In the genomic region with DNA sequence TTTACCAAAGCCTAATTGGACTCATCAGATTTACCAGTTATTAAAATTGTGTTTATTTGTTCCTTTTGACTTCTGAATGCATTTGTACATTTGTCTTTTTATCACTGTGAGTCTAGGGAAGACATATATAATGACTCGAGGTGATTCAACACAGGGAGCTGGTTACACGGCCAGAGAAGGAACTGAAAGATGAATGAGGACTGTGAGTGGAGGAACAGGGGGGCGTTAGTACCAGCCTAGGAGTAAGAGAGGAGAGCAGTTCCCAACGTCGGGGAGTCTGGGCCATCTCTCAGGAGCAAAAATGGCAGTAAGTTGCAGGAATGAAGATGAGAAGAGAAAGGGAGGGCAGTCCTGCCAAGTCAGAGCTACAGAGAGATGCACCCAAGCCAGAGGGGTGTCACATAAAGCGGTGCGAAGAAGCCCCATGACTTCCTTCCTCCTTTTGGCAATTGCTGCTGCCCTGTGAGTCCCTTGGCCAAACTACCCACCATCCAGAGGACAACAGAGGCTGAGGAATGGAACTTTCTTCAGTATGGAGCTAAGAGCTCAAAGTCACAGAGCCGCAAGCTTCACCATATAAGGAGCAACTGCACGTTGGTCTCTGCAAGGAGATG, we compare ENCODE assay signal across 25 mouse cellular contexts. TPM values are rescaled to one million over a fixed set of nuclear protein-coding genes. Genes with fewer than 3 reads are reported as not detected.
A peak's percentile ranks its signal among the peaks of the same experiment; 100 is the strongest.
DNase-seq lines count a peak whose midpoint lies in the region; ATAC-seq and TF ChIP-seq lines count a peak whose summit lies in the region.
"Had no signal": no experiment of that assay in that cellular context is flagged by ENCODE, and none has a peak within 500 bp of the region (broad histone marks: within the 10 kb centered on the region; RNA-seq: fewer than 3 reads in every experiment).

No protein-coding gene starts in this region.

- WGBS in heart, embryonic 11.5 days (ENCODE audit: insufficient replicate concordance) = 76% methylated on average over 9 of the region's 9 CpGs

- no peak for TF ChIP-seq CTCF in bone marrow macrophage, adult 2 months (IDR thresholded peaks at IDR 0.05; ENCODE audit: low read depth, low read length)

- peak; percentile 93 for DNase-seq in heart, adult 11 months
- DNase-seq in urinary bladder, postnatal 14 days (ENCODE audit: low spot score) = no peak
- DNase-seq: adrenal gland, adult 8-10 months; adrenal gland, postnatal 25 days; cerebellum, adult 18-20 months; cerebellum, adult 9-10 months; cerebellum, postnatal 14 days; gastrocnemius, postnatal 10 days; gastrocnemius, postnatal 36 days; heart, adult 18-20 months had no signal

- no peak overlapping the region for H3K4me3 ChIP-seq in heart, embryonic 11.5 days (ENCODE audit: low read depth, low read length)
- H3K4me3 ChIP-seq in bone marrow macrophage, adult 2 months (ENCODE audit: insufficient read depth, low read length) = 0 out of 2 replicates have a peak overlapping the region, but pooled peaks have one; percentile 3
- H3K4me3 ChIP-seq: embryonic facial prominence, embryonic 10.5 days; embryonic facial prominence, embryonic 13.5 days; erythroblast, embryonic 14.5 days; forebrain, embryonic 10.5 days; forebrain, embryonic 13.5 days had no signal

- no peak for TF ChIP-seq POLR2A in bone marrow macrophage, adult 2 months (IDR thresholded peaks at IDR 0.05; ENCODE audit: borderline replicate concordance, low read depth, low read length)

- H3K9ac ChIP-seq in heart, embryonic 11.5 days (ENCODE audit: low read depth, low read length) = no peak overlapping the region
- H3K9ac ChIP-seq: embryonic facial prominence, embryonic 13.5 days; forebrain, embryonic 13.5 days; hindbrain, embryonic 14.5 days had no signal

- no peak overlapping the region for H3K4me2 ChIP-seq in heart, embryonic 11.5 days
- H3K4me2 ChIP-seq: embryonic facial prominence, embryonic 13.5 days; forebrain, embryonic 13.5 days; hindbrain, embryonic 14.5 days had no signal

- ATAC-seq in heart, embryonic 11.5 days (replicated peaks; ENCODE audit: insufficient number of reproducible peaks, low FRiP score, low TSS enrichment) = no peak
- peak; percentile 25 to 62; a peak in 2 of 4 replicates for ATAC-seq in hematopoietic stem cell, adult 5-6 weeks (replicated peaks in 1 of 2; ENCODE audit: insufficient read depth in 1 of 2, low FRiP score in 2 of 2, low TSS enrichment in 1 of 2, low read depth in 1 of 2, poor library complexity in 2 of 2, severe bottlenecking in 2 of 2)
- peak; percentile 83 for ATAC-seq in megakaryocyte progenitor cell, adult 5-6 weeks (replicated peaks; ENCODE audit: poor library complexity)
- ATAC-seq in erythroid progenitor cell, adult 5-6 weeks (replicated peaks; ENCODE audit: low FRiP score, poor library complexity, severe bottlenecking) = no peak
- ATAC-seq: activated CD4-positive, CD25-positive, alpha-beta regulatory T cell, adult 4 months; forebrain, embryonic 13.5 days; forebrain, embryonic 16.5 days; hindbrain, postnatal 0 days; inflammation-experienced regulatory T-cells, adult 6 months had no signal

- H3K9me3 ChIP-seq in heart, embryonic 11.5 days (replicated peaks; ENCODE audit: control insufficient read depth, low read length) = no peaks in the 10 kb centered on the region
- H3K9me3 ChIP-seq: embryonic facial prominence, embryonic 10.5 days; embryonic facial prominence, embryonic 13.5 days; forebrain, embryonic 10.5 days; forebrain, embryonic 13.5 days had no signal

- H3K4me1 ChIP-seq in heart, embryonic 11.5 days (ENCODE audit: control insufficient read depth, insufficient read depth, low read length) = no peaks in the 10 kb centered on the region
- peaks cover 11% of the 10 kb centered on the region for H3K4me1 ChIP-seq in bone marrow macrophage, adult 2 months (ENCODE audit: control insufficient read depth, insufficient read depth, low read length)
- H3K4me1 ChIP-seq: embryonic facial prominence, embryonic 10.5 days; embryonic facial prominence, embryonic 13.5 days; forebrain, embryonic 10.5 days; forebrain, embryonic 13.5 days had no signal

- no peaks in the 10 kb centered on the region for H3K27me3 ChIP-seq in heart, embryonic 11.5 days (ENCODE audit: control insufficient read depth, insufficient read depth, low read length)
- H3K27me3 ChIP-seq: embryonic facial prominence, embryonic 13.5 days; forebrain, embryonic 13.5 days had no signal

- H3K27ac ChIP-seq in heart, embryonic 11.5 days (ENCODE audit: low read depth, low read length) = no peak overlapping the region
- peak overlapping the region; percentile 49 for H3K27ac ChIP-seq in bone marrow macrophage, adult 2 months (ENCODE audit: insufficient read depth, low read depth, low read length)
- H3K27ac ChIP-seq: embryonic facial prominence, embryonic 10.5 days; embryonic facial prominence, embryonic 13.5 days; forebrain, embryonic 10.5 days; forebrain, embryonic 13.5 days; hindbrain, embryonic 14.5 days; hindbrain, postnatal 0 days had no signal

- H3K36me3 ChIP-seq in heart, embryonic 11.5 days (ENCODE audit: control insufficient read depth, insufficient read depth, low read length) = no peaks in the 10 kb centered on the region
- H3K36me3 ChIP-seq: embryonic facial prominence, embryonic 10.5 days; embryonic facial prominence, embryonic 13.5 days; forebrain, embryonic 10.5 days had no signal

RNA-seq across cellular contexts. Expression of gene Mitf, which starts 18.4 kb away (rescaled TPM):
- 18.9 and 24.4 TPM in 2 replicates for polyA plus RNA-seq in heart, embryonic 11.5 days (2014; fragmentation: Nextera tagmentation; extraction: Ambion mirVana)
- 48.4 and 52.1 TPM in 2 replicates for polyA plus RNA-seq in bone marrow macrophage, adult 2 months (2012; ENCODE audit: insufficient read depth, insufficient read length, missing spikeins)
- 9.6 and 10.8 TPM in 2 replicates for total RNA-seq in hematopoietic stem cell, adult 5-6 weeks (2017)
- total RNA-seq in megakaryocyte progenitor cell, adult 5-6 weeks (2015) = 7.6 and 9.7 TPM in 2 replicates
- total RNA-seq in megakaryocyte progenitor cell, adult 5-6 weeks (2017) = 5.8 and 7.9 TPM in 2 replicates
- 4.7 TPM in 1 of 2 replicates, not detected in the other for total RNA-seq in erythroid progenitor cell, adult 5-6 weeks (2015; ENCODE audit: low replicate concordance)
- total RNA-seq in erythroid progenitor cell, adult 5-6 weeks (2017; ENCODE audit: low replicate concordance) = 0.77 and 3.6 TPM in 2 replicates
- polyA plus RNA-seq: erythroblast, embryonic 14.5 days had no signal

Comparison
In these comparisons a context has a peak if more than half of its experiments do, and no peak if none do; other contexts are left out.
1. ATAC-seq: peak in hematopoietic stem cell, adult 5-6 weeks (2 of 2) and megakaryocyte progenitor cell, adult 5-6 weeks (single experiment); none in heart, embryonic 11.5 days (single experiment) and erythroid progenitor cell, adult 5-6 weeks (single experiment).